Comparison of ENCODE assay signal across 8 mouse cellular contexts in genomic region chr12:93928541-93929238, GRCm38 (mm10).
DNase-seq lines count a peak whose midpoint lies in the region; ATAC-seq and TF ChIP-seq lines count a peak whose summit lies in the region.
"Not testable (repeated sequence)": the region's sequence is repeated elsewhere in the genome, so short reads cannot be mapped to it uniquely, and the experiment has no call there.

No protein-coding gene starts in this region.

- not testable (repeated sequence) for H3K36me3 ChIP-seq in forebrain, embryonic 12.5 days (replicated peaks); heart, embryonic 14.5 days (ENCODE audit: control insufficient read depth, insufficient read depth, low read length); hindbrain, embryonic 16.5 days (ENCODE audit: control insufficient read depth, insufficient read depth, low read length); kidney, postnatal 0 days (ENCODE audit: insufficient read depth, low read length); liver, embryonic 15.5 days (replicated peaks); midbrain, embryonic 11.5 days (ENCODE audit: control insufficient read depth, insufficient read depth, low read length); neural tube, embryonic 13.5 days

- H3K4me3 ChIP-seq in forebrain, embryonic 12.5 days (replicated peaks); heart, embryonic 14.5 days (ENCODE audit: control insufficient read depth in 1 of 2, insufficient read depth in 1 of 2, low read depth in 1 of 2, low read length in 2 of 2); hindbrain, embryonic 16.5 days (ENCODE audit: low read length); kidney, postnatal 0 days (replicated peaks; ENCODE audit: low read depth, low read length); liver, embryonic 15.5 days (replicated peaks); midbrain, embryonic 11.5 days (ENCODE audit: low read depth, low read length); neural tube, embryonic 13.5 days: not testable (repeated sequence)

- not testable (repeated sequence) for H3K4me1 ChIP-seq in forebrain, embryonic 12.5 days; heart, embryonic 14.5 days (ENCODE audit: control insufficient read depth in 2 of 2, insufficient read depth in 2 of 2, low read length in 2 of 2); hindbrain, embryonic 16.5 days (ENCODE audit: control insufficient read depth, insufficient read depth, low read depth, low read length); kidney, postnatal 0 days (replicated peaks; ENCODE audit: insufficient read depth, low read length); liver, embryonic 15.5 days (replicated peaks); midbrain, embryonic 11.5 days (ENCODE audit: control insufficient read depth, insufficient read depth, low read length); neural tube, embryonic 13.5 days (replicated peaks)

- CTCF ChIA-PET in Patski (lab: Charles Lee): not testable (repeated sequence)

- H3K27me3 ChIP-seq in Patski; forebrain, embryonic 12.5 days; heart, embryonic 14.5 days (ENCODE audit: control insufficient read depth, insufficient read depth, low read length); hindbrain, embryonic 16.5 days (replicated peaks; ENCODE audit: control insufficient read depth, insufficient read depth, low read length); kidney, postnatal 0 days (ENCODE audit: insufficient read depth, low read length); liver, embryonic 15.5 days; midbrain, embryonic 11.5 days (ENCODE audit: control insufficient read depth, insufficient read depth, low read length); neural tube, embryonic 13.5 days: not testable (repeated sequence)

- not testable (repeated sequence) for TF ChIP-seq CTCF in Patski (IDR thresholded peaks at IDR 0.05); kidney, postnatal 0 days (IDR thresholded peaks at IDR 0.05; ENCODE audit: low read depth)

- WGBS in forebrain, embryonic 12.5 days: 69% methylated on average over 1 of the region's 27 CpGs
- 67% methylated on average over 1 of the region's 27 CpGs for WGBS in heart, embryonic 14.5 days
- WGBS in hindbrain, embryonic 16.5 days: 67% methylated on average over 1 of the region's 27 CpGs
- 75% methylated on average over 1 of the region's 27 CpGs for WGBS in kidney, postnatal 0 days
- 56% methylated on average over 1 of the region's 27 CpGs for WGBS in liver, embryonic 15.5 days (ENCODE audit: insufficient replicate concordance)
- 43% methylated on average over 1 of the region's 27 CpGs for WGBS in midbrain, embryonic 11.5 days
- WGBS in neural tube, embryonic 13.5 days: 71% methylated on average over 1 of the region's 27 CpGs

- H3K27ac ChIP-seq in forebrain, embryonic 12.5 days; heart, embryonic 14.5 days (replicated peaks in 1 of 2; ENCODE audit: control insufficient read depth in 1 of 2, insufficient read depth in 1 of 2, low read depth in 2 of 2, low read length in 2 of 2); hindbrain, embryonic 16.5 days (ENCODE audit: low read depth, low read length); kidney, postnatal 0 days; liver, embryonic 15.5 days (replicated peaks); midbrain, embryonic 11.5 days (ENCODE audit: low read depth, low read length); neural tube, embryonic 13.5 days (replicated peaks): not testable (repeated sequence)

- DNase-seq in Patski (ENCODE audit: low read depth, low spot score); kidney, postnatal 0 days (ENCODE audit: low spot score); midbrain, embryonic 11.5 days (ENCODE audit: low spot score, missing footprints): not testable (repeated sequence)

- not testable (repeated sequence) for H3K9me3 ChIP-seq in forebrain, embryonic 12.5 days; heart, embryonic 14.5 days (ENCODE audit: control insufficient read depth, low read length); hindbrain, embryonic 16.5 days (ENCODE audit: control insufficient read depth, low read length); kidney, postnatal 0 days (replicated peaks; ENCODE audit: low read length); liver, embryonic 15.5 days (replicated peaks); midbrain, embryonic 11.5 days (ENCODE audit: control insufficient read depth, low read length); neural tube, embryonic 13.5 days

- H3K9ac ChIP-seq in forebrain, embryonic 12.5 days; heart, embryonic 14.5 days (ENCODE audit: low read length); hindbrain, embryonic 16.5 days (ENCODE audit: low read depth, low read length); kidney, postnatal 0 days (ENCODE audit: low read depth, low read length); liver, embryonic 15.5 days; midbrain, embryonic 11.5 days (ENCODE audit: low read length); neural tube, embryonic 13.5 days: not testable (repeated sequence)

- in situ Hi-C loops in Patski (cut with MboI; ENCODE audit: low pct_unique_long_range_greater_than_20kb): not testable (repeated sequence)

- peak; percentile 47 for ATAC-seq in Patski
- peak; percentile 75 for ATAC-seq in forebrain, embryonic 12.5 days (ENCODE audit: low FRiP score)
- ATAC-seq in heart, embryonic 14.5 days (ENCODE audit: insufficient number of reproducible peaks, insufficient read depth, low FRiP score, low read depth): peak; percentile 47; the same call in 1 of the 2 replicates
- peak; percentile 90 for ATAC-seq in hindbrain, embryonic 16.5 days
- ATAC-seq in kidney, postnatal 0 days (replicated peaks; ENCODE audit: low FRiP score, low read depth): peak; percentile 65
- peak; percentile 79 for ATAC-seq in liver, embryonic 15.5 days (ENCODE audit: insufficient read depth)
- peak; percentile 76 for ATAC-seq in midbrain, embryonic 11.5 days (ENCODE audit: low FRiP score)
- ATAC-seq in neural tube, embryonic 13.5 days (ENCODE audit: low read depth): peak; percentile 92

- POLR2A ChIA-PET in Patski (lab: Charles Lee): not testable (repeated sequence)

- H3K4me2 ChIP-seq in forebrain, embryonic 12.5 days; heart, embryonic 14.5 days (ENCODE audit: low read length); hindbrain, embryonic 16.5 days (ENCODE audit: low read length); kidney, postnatal 0 days (ENCODE audit: low read length); liver, embryonic 15.5 days; midbrain, embryonic 11.5 days; neural tube, embryonic 13.5 days: not testable (repeated sequence)
